Mouse (Mus musculus): ENCODE results near the gene Ccdc42. TPM values are rescaled to one million over a fixed set of nuclear protein-coding genes. Genes with fewer than 3 reads are reported as not detected.

Ccdc42 gene
- total and polyA plus RNA-seq, 3 experiments = not detected

GRCm38 (mm10) chr11:68641361-68641760, 54.5 kb downstream of the Ccdc42 start:
- H3K9ac ChIP-seq (ENCODE audit: low read depth, low read length) = no peak overlapping the region
- H3K4me3 ChIP-seq = no peak overlapping the region
- no peak for TF ChIP-seq POLR2A (IDR thresholded peaks at IDR 0.05; ENCODE audit: insufficient read depth, low read depth, low read length)
- TF ChIP-seq CTCF (IDR thresholded peaks at IDR 0.05) = no peak
- TF ChIP-seq EP300 (IDR thresholded peaks at IDR 0.05; ENCODE audit: insufficient read depth, low read depth, low read length) = no peak
- H3K36me3 ChIP-seq (ENCODE audit: control insufficient read depth, insufficient read depth, low read length) = no peaks in the 10 kb centered on the region
- intact Hi-C loops (cut with DNase I) = no loop called here
- H3K79me2 ChIP-seq (replicated peaks; ENCODE audit: control insufficient read depth, insufficient read depth, low read length) = no peaks in the 10 kb centered on the region
- WGBS = 59% methylated on average over 5 of the region's 5 CpGs
- H3K27me3 ChIP-seq (ENCODE audit: control insufficient read depth, insufficient read depth, low read length) = no peaks in the 10 kb centered on the region
- H3K27ac ChIP-seq = no peak overlapping the region
- peaks cover 1% of the 10 kb centered on the region; the same call in 1 of the 2 replicates for H3K4me1 ChIP-seq (ENCODE audit: control insufficient read depth, insufficient read depth, low read length)
- no peak for DNase-seq

GRCm38 (mm10) chr11:68644781-68645180, 58.0 kb downstream of the Ccdc42 start:
- Histone ChIP-seq H3K79me2 (replicated peaks; ENCODE audit: control insufficient read depth, insufficient read depth, low read length) (no peaks in the 10 kb centered on the region), H3K4me1 (ENCODE audit: control insufficient read depth, insufficient read depth, low read length) (no peaks in the 10 kb centered on the region), H3K4me3 (no peak overlapping the region), H3K27me3 (ENCODE audit: control insufficient read depth, insufficient read depth, low read length) (no peaks in the 10 kb centered on the region), H3K9ac (ENCODE audit: low read depth, low read length) (no peak overlapping the region), H3K36me3 (ENCODE audit: control insufficient read depth, insufficient read depth, low read length) (no peaks in the 10 kb centered on the region), H3K27ac (no peak overlapping the region)
- intact Hi-C loops (cut with DNase I) = no loop called here
- WGBS = 41% methylated on average over 6 of the region's 6 CpGs
- no peak for DNase-seq
- TF ChIP-seq POLR2A (IDR thresholded peaks at IDR 0.05; ENCODE audit: insufficient read depth, low read depth, low read length) (no peak), CTCF (IDR thresholded peaks at IDR 0.05) (no peak), EP300 (IDR thresholded peaks at IDR 0.05; ENCODE audit: insufficient read depth, low read depth, low read length) (no peak)

Other genes with a start within 250 kb of the Ccdc42 start
- gene Ntn1, start 186.2 kb upstream of the Ccdc42 start, total RNA-seq (2021) = 10 to 100 TPM; 55.1 to 70.5 TPM
- gene Ntn1, start 186.2 kb upstream of the Ccdc42 start, polyA plus RNA-seq (2012; rRNA removed) = 32.4 and 35.4 TPM in 2 replicates
- gene Pik3r5, start 154.9 kb upstream of the Ccdc42 start, total RNA-seq (2021) = 1 to 10 TPM in 1 of 2 experiments, under 1 TPM in 1; 0.84 to 1.3 TPM
- 1.4 and 2.9 TPM in 2 replicates for gene Pik3r5, start 154.9 kb upstream of the Ccdc42 start, polyA plus RNA-seq (2012; rRNA removed)
- gene Pik3r6, start 84.0 kb upstream of the Ccdc42 start, total RNA-seq (2021) = 1 to 10 TPM; 3.6 to 6.1 TPM
- gene Pik3r6, start 84.0 kb upstream of the Ccdc42 start, polyA plus RNA-seq (2012; rRNA removed) = 9.0 and 11.4 TPM in 2 replicates
- gene Mfsd6l, start 30.8 kb upstream of the Ccdc42 start, total RNA-seq (2021) = not detected
- gene Mfsd6l, start 30.8 kb upstream of the Ccdc42 start, polyA plus RNA-seq (2012; rRNA removed) = 0.56 and 0.61 TPM in 2 replicates
- gene Myh10, start 104.5 kb downstream of the Ccdc42 start, total RNA-seq (2021) = 10 to 100 TPM; 25.6 to 25.9 TPM
- 17.9 and 30.0 TPM in 2 replicates for gene Myh10, start 104.5 kb downstream of the Ccdc42 start, polyA plus RNA-seq (2012; rRNA removed)